Mouse (Mus musculus): ENCODE data around the gene Eif2b4.

Gene Eif2b4

DNA sequence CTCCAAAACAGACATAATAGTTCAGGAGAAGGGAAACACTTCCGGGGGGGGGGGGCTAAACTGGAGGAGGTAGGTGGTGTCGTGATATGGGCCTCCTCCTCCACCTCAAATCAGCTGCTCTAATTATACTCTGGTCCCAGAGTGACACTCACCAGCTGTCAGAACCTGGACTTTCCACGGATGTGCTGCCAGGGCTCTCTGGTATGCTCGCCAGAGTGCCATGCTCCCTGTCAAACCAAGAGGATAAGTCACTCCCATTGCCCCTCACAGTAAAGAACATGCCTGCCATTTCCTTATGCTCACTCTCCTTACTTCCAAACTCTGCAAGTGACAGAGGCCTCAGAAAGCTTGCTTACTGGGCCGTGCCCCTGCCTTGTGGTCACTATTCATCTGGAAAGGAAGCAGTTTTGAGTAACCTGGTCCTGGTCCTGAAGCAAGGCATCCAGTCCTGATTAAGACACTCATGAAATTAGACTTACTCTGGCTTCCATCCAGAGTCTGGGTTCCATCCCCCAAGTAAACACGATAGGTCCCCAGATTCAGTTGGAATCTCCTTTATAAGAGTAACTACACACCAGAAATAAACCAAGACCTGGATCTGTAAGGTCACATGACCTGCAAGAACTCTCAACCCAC, 39.6 kb downstream of the Eif2b4 start:
- DNase-seq: peak; percentile 28 to 45

GRCm38 (mm10) chr5:31151746-31152145, 41.5 kb downstream of the Eif2b4 start:
- DNase-seq: peak; percentile 47 to 54

DNA sequence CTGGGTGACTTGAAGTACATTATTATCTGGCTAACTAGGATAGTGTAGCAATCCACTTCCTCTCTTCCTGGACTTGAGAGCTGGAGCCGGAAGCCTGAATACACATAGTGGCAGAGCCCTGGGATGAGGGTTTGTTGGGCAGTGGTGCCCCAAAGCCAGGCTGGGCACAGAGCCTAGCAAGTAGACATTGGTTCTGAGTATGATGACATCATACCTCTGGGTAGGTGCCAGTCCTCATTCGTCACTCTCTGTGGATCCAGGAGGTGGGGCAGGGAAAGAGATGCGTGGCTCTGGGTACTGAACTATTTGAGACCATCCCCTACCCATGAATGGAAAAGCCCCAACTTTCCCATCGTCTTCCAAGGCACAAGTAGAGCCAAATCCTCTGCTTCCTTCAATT, 43.4 kb downstream of the Eif2b4 start:
- DNase-seq: peak; percentile 32 to 38

DNA sequence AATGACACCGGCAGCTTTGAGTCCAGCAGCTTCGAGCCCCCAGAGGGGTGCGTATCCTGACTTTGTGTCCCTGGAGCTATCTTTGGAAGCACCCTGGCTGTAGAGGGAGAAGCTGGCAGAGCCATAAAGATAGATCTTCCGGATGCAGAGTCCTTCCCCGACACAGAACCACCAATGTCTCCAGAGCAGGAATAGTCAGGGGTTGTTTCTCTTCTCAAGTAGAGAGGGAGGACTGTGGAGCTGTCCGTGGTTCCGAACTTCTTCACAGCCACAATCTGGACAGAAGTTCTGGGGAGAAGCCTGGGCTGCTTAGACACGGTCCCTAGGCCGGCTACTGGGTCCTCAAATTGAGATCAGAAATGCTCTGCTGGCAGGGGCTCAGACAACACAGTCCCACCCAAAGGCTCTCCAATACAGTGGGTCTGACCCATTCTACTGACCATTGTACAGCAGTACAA, 54.2 kb downstream of the Eif2b4 start:
- no peak for DNase-seq

DNA sequence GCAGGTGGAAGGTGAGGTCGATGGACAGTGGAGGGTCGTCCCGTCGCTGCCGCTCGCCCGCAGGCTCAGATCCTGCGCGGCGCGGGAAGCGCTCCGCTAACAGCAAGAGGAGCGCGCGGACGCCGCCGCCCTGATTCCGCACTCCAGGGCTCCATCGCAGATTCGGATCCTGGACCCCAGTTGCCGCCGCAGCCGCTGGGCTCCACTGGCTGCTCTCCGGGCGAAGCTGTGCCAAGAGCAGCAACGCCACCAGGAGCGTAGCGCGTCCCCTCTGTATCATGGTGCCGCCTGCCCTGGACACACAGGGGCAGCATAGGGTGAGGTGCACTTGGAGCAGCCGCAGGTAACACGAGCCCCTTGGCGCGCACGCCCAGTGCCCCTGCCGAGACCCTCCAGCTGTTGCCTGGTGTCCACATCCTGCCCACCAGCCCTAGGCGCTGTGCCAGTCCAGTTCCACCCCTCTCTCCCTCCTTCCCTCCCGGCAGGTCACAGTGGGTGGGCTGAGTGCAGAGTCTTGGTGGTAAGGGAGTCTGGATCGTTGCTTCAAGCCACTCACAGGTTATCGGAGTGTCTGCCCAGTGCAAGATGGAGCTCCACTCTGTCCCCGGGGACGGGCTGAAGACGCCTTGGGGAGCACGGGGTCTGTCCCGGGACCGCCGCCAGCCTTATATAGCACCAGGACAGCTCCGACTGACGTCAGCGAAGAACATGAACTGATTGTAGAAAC, 54.8 kb downstream of the Eif2b4 start, which contains the start of gene Ucn:
TSS of gene Ucn (minus strand) at position 589 of the 727 bp plus-strand sequence.
- peak; percentile 27 to 38 for DNase-seq

DNA sequence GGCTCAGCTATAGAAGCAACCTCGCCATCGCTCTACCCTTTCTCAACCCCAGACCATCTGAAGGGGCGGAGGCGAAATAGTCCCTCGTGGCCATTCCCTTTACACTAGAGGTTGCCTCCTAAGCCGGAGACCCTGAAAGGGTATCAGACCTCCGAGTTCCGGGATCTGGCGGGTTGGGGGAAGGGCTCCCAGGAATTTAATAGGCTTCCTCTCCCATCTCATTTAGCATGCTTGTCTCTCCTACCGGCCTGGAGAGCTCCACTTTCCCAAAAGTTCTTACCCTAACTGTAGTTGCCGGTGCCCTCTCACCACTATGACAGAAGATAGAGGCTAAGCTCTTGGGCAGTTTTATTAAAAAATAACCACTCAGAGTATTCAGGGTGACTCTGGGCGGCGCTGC, 55.6 kb downstream of the Eif2b4 start:
- DNase-seq: no peak

Measured in cerebellum, postnatal 10 days (tissue).